Mouse (Mus musculus) cortical plate, adult 2 months (tissue): Measurements from ENCODE around the gene Adh5.

Experiments used
- CTCF ChIP-seq: fragments of 200-500 bp; IDR thresholded peaks from 2 replicates; pipeline ENCODE4 v1.5.1; 2011; ENCODE audit warnings: mild to moderate bottlenecking, control low read depth, low read length; ENCODE audit not compliant: insufficient read depth; ENCODE audit errors: extremely low read depth
- POLR2A ChIP-seq: fragments of 200-500 bp; IDR thresholded peaks from 2 replicates; pipeline ENCODE4 v1.6.1; 2011; ENCODE audit warnings: mild to moderate bottlenecking, low read length, control low read depth; ENCODE audit not compliant: insufficient read depth; ENCODE audit errors: extremely low read depth

GRCm38 (mm10) chr3:138430360-138430976 is 12.4 kb upstream of the Adh5 start:
- TF ChIP-seq CTCF (no peak), POLR2A (no peak)
